Mouse (Mus musculus) lung, embryonic 15.5 days (tissue): ENCODE measurements around the gene Dnase1l3. TPM values are rescaled to one million over a fixed set of nuclear protein-coding genes. Genes with fewer than 3 reads are reported as not detected.
"Not testable (repeated sequence)": the region's sequence is repeated elsewhere in the genome, so short reads cannot be mapped to it uniquely, and the experiment has no call there.

ENCODE experiments used
- ATAC-seq: fragments of 200-750 bp; cut with Nextera tagmentation; 2 replicates; pipeline ENCODE4 v1.8.0; 2017; ENCODE audit warnings: moderate number of reproducible peaks, borderline replicate concordance; ENCODE audit not compliant: low FRiP score, low TSS enrichment; ENCODE audit errors: extremely low read depth
- H3K27ac ChIP-seq: fragments of 300-500 bp; sonication (generic); 2 replicates; pipeline ENCODE4 v1.5.1; 2015; ENCODE audit warnings: moderate library complexity, mild to moderate bottlenecking, inconsistent platforms
- H3K27me3 ChIP-seq: fragments of 300-500 bp; sonication (generic); 2 replicates; pipeline ENCODE4 v1.6.1; 2015; ENCODE audit warnings: inconsistent platforms
- H3K36me3 ChIP-seq: fragments of 300-500 bp; sonication (generic); 2 replicates; pipeline ENCODE4 v1.6.1; 2015; ENCODE audit warnings: inconsistent platforms
- H3K4me1 ChIP-seq: fragments of 300-500 bp; sonication (generic); 2 replicates; pipeline ENCODE4 v1.6.1; 2015; ENCODE audit warnings: inconsistent platforms
- H3K4me2 ChIP-seq: fragments of 300-500 bp; sonication (generic); 2 replicates; pipeline ENCODE4 v1.6.1; 2015; ENCODE audit warnings: inconsistent platforms, mild to moderate bottlenecking, moderate library complexity
- H3K4me3 ChIP-seq: fragments of 300-500 bp; sonication (generic); 2 replicates; pipeline ENCODE4 v1.5.1; 2015; ENCODE audit warnings: mild to moderate bottlenecking, inconsistent platforms
- H3K9ac ChIP-seq: fragments of 300-500 bp; sonication (generic); 2 replicates; pipeline ENCODE4 v1.6.1; 2015; ENCODE audit warnings: inconsistent platforms
- H3K9me3 ChIP-seq: fragments of 300-500 bp; sonication (generic); 2 replicates; pipeline ENCODE4 v1.6.1; 2016; ENCODE audit warnings: inconsistent platforms
- WGBS: fragments of 180-500 bp; shearing (Covaris S2); methylation state at CpG from one replicate; pipeline ENCODE4 v1.1.7; 2015; 5-methylcytosine and 5-hydroxymethylcytosine counted together
- polyA plus RNA-seq: library from polyadenylated mRNA; unstranded; fragments of >200 nt; fragmentation: Nextera tagmentation; extraction: Ambion mirVana; gene quantifications from 2 replicates; pipeline ENCODE4 v1.2.1, GENCODE M21; 2015

The Dnase1l3 gene
- polyA plus RNA-seq, 1 experiment from 2014 or later: 0.31 TPM

- no peak overlapping the region for H3K4me3 ChIP-seq
- H3K27me3 ChIP-seq: peaks cover 5% of the 10 kb centered on the region; the same call in 1 of the 2 replicates
- peaks cover 12% of the 10 kb centered on the region for H3K4me1 ChIP-seq
- no peak overlapping the region for H3K27ac ChIP-seq
- H3K4me2 ChIP-seq: no peak overlapping the region
- WGBS: 87% methylated on average over 10 of the region's 10 CpGs
- ATAC-seq: no peak
- no peaks in the 10 kb centered on the region for H3K9me3 ChIP-seq
- no peak overlapping the region for H3K9ac ChIP-seq
- H3K36me3 ChIP-seq: no peaks in the 10 kb centered on the region
These were observed 13.6 kb upstream of the Dnase1l3 start for GRCm38 (mm10) chr14:8007923-8008322.

- H3K36me3 ChIP-seq: no peaks in the 10 kb centered on the region
- no peak for ATAC-seq
- no peaks in the 10 kb centered on the region for H3K9me3 ChIP-seq
- peaks cover 8% of the 10 kb centered on the region; the same call in 1 of the 2 replicates for H3K27me3 ChIP-seq
- no peak overlapping the region for H3K27ac ChIP-seq
- peaks cover 12% of the 10 kb centered on the region for H3K4me1 ChIP-seq
- no peak overlapping the region for H3K4me2 ChIP-seq
- no peak overlapping the region for H3K9ac ChIP-seq
- H3K4me3 ChIP-seq: no peak overlapping the region
- 77% methylated on average over 2 of the region's 2 CpGs for WGBS
These were observed 13.1 kb upstream of the Dnase1l3 start for GRCm38 (mm10) chr14:8007486-8007885.

DNA sequence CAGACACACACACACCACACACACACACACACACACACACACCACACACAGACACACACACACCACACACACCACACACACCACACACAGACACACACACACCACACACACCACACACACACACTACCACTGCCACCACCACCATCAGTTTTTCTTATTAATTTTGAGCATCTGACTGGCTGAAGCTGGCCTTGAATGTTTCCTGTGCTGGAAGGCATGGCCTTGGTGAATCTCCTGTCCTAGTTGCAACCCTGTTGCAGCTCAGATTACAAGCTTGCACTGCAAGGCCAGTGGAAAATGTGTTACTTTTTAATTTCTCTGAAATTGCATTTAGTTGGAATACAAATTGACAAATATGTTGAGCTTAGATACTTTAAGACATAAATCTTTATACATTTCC is 12.7 kb upstream of the Dnase1l3 start:
- peaks cover 12% of the 10 kb centered on the region for H3K4me1 ChIP-seq
- no peak for ATAC-seq
- H3K9ac ChIP-seq: no peak overlapping the region
- H3K9me3 ChIP-seq: no peaks in the 10 kb centered on the region
- H3K4me3 ChIP-seq: no peak overlapping the region
- peaks cover 12% of the 10 kb centered on the region for H3K27me3 ChIP-seq
- H3K36me3 ChIP-seq: no peaks in the 10 kb centered on the region
- no peak overlapping the region for H3K27ac ChIP-seq
- H3K4me2 ChIP-seq: no peak overlapping the region

DNA sequence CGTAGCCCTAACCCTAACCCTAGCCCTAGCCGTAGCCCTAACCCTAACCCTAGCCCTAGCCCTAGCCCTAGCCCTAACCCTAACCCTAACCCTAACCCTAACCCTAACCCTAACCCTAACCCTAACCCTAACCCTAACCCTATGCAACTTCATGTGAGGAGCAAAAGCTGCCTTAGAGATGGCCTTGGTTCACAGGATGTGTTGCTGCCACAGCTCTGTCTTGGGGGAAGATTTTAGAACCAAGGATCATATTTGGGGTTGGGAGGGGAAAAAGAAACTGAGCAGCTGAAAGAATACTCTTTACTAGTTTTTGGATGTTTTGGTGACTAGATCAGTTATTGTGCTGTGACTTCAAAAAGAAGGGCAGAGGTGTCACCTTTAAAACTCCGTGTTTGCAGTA is 11.7 kb upstream of the Dnase1l3 start:
- Histone ChIP-seq H3K27me3 (peaks cover 20% of the 10 kb centered on the region), H3K4me1 (peaks cover 12% of the 10 kb centered on the region)
- 61% methylated on average over 3 of the region's 3 CpGs for WGBS
- H3K4me3 ChIP-seq, H3K9me3 ChIP-seq, H3K4me2 ChIP-seq, H3K9ac ChIP-seq, H3K36me3 ChIP-seq, H3K27ac ChIP-seq, ATAC-seq: not testable (repeated sequence)

GRCm38 (mm10) chr14:8003727-8004670 is 9.6 kb upstream of the Dnase1l3 start:
- Histone ChIP-seq H3K4me3 (peak overlapping the region; percentile 54), H3K9ac (no peak overlapping the region; the same call in 1 of the 2 replicates), H3K27ac (no peak overlapping the region), H3K4me1 (peaks cover 12% of the 10 kb centered on the region), H3K27me3 (peaks cover 41% of the 10 kb centered on the region), H3K4me2 (peak overlapping the region; percentile 88), H3K36me3 (no peaks in the 10 kb centered on the region), H3K9me3 (no peaks in the 10 kb centered on the region)
- 34% methylated on average over 18 of the region's 18 CpGs for WGBS
- ATAC-seq: no peak

GRCm38 (mm10) chr14:8003093-8003670 is 8.8 kb upstream of the Dnase1l3 start:
- 0 out of 2 replicates have a peak overlapping the region, but pooled peaks have one; percentile 18 for H3K27ac ChIP-seq
- ATAC-seq: peak; percentile 37; the same call in 1 of the 2 replicates

DNA sequence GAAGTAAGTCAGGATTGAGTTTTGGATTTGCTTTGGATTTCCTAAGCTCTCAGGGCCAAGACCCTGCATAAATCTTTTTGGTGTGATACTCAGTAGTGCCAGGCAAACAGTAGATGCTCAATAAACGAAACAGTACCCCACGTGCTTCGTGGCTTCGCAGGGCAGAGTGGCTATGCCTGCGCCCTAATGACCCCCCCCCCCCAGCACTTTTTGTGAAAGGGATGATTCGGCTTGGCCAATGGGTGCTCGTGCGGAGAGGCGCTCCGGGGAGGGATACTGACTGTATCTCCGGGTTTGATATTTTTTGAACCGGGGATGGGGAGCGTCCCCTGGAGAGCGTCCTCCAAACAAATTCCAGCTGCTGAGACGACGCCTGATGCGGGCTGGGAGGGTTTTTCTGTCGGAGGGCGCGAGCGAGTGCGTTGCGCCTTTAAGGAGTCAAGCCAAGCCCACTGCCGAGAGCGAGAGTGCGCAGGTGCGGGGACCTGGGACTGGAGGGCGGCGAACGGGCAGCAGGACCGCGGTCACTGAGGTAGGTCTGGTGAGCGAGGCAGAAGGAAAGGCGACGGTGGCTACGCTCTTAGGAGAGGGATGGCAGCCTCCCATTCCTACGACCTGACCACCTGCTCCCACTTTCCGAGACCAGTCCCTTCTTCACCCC is 8.2 kb upstream of the Dnase1l3 start, which contains the start of gene Abhd6:
Abhd6 (plus strand) TSS at position 471 of the 661 bp plus-strand sequence.
- H3K4me2 ChIP-seq: peak within 1 kb of the TSS; percentile 88
- H3K9ac ChIP-seq: peak within 1 kb of the TSS; percentile 44
- H3K9me3 ChIP-seq: no peaks in the 10 kb centered on the region
- WGBS: under 1% methylated on average over 37 of the region's 38 CpGs
- H3K27me3 ChIP-seq: peaks cover 45% of the 10 kb centered on the region
- H3K36me3 ChIP-seq: no peaks in the 10 kb centered on the region
- peak; percentile 75; the same call in 1 of the 2 replicates for ATAC-seq
- peak within 1 kb of the TSS; percentile 54 for H3K4me3 ChIP-seq
- H3K4me1 ChIP-seq: peaks cover 12% of the 10 kb centered on the region
- H3K27ac ChIP-seq: 0 out of 2 replicates have a peak within 1 kb of the TSS, but pooled peaks have one; percentile 18

More at GRCm38 (mm10) chr14:8003093-8003670, 8.8 kb upstream of the Dnase1l3 start:
- Histone ChIP-seq H3K4me3 (peak overlapping the region; percentile 54), H3K9me3 (no peaks in the 10 kb centered on the region), H3K27me3 (peaks cover 45% of the 10 kb centered on the region), H3K36me3 (no peaks in the 10 kb centered on the region), H3K9ac (peak overlapping the region; percentile 44), H3K4me2 (peak overlapping the region; percentile 88), H3K4me1 (peaks cover 12% of the 10 kb centered on the region)
- under 1% methylated on average over 23 of the region's 23 CpGs for WGBS

- no peaks in the 10 kb centered on the region for H3K9me3 ChIP-seq
- H3K27me3 ChIP-seq: peaks cover 45% of the 10 kb centered on the region
- ATAC-seq: no peak
- 18% methylated on average over 17 of the region's 17 CpGs for WGBS
- no peaks in the 10 kb centered on the region for H3K36me3 ChIP-seq
- H3K9ac ChIP-seq: no peak overlapping the region
- peaks cover 15% of the 10 kb centered on the region for H3K4me1 ChIP-seq
- no peak overlapping the region for H3K4me3 ChIP-seq
- no peak overlapping the region for H3K4me2 ChIP-seq
- H3K27ac ChIP-seq: no peak overlapping the region
These were observed 6.7 kb upstream of the Dnase1l3 start for GRCm38 (mm10) chr14:8000831-8001685.

- Histone ChIP-seq H3K4me2 (no peak overlapping the region), H3K4me1 (peaks cover 15% of the 10 kb centered on the region), H3K9ac (no peak overlapping the region), H3K27ac (no peak overlapping the region), H3K4me3 (no peak overlapping the region), H3K36me3 (no peaks in the 10 kb centered on the region), H3K9me3 (no peaks in the 10 kb centered on the region), H3K27me3 (peaks cover 45% of the 10 kb centered on the region)
- WGBS: 75% methylated on average over 5 of the region's 5 CpGs
- ATAC-seq: no peak
These were observed 5.9 kb upstream of the Dnase1l3 start for GRCm38 (mm10) chr14:8000247-8000646.

DNA sequence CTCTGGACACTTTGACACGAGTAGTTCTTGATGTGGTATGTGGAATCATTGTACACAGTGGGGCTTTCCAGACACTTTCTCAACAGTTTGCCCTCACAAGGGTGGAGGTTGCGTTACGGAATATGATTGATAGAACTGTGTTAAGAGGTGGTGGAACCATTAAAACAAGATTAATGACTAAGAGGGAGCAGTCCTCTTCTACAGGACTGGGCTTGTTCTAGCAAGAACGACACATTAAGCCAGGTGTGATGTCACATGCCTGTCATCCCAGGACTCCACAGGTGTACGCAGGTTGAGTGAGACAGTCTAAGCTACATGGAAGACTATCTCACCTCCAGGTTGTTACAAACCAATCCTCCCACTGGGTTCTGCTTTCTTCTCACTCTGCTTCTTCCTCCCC is 5.1 kb upstream of the Dnase1l3 start:
- 57% methylated on average over 5 of the region's 5 CpGs for WGBS

GRCm38 (mm10) chr14:7999030-7999429 is 4.7 kb upstream of the Dnase1l3 start:
- Histone ChIP-seq H3K4me3 (no peak overlapping the region), H3K36me3 (no peaks in the 10 kb centered on the region), H3K4me1 (peaks cover 15% of the 10 kb centered on the region), H3K9me3 (no peaks in the 10 kb centered on the region), H3K27ac (no peak overlapping the region), H3K4me2 (no peak overlapping the region), H3K27me3 (peaks cover 43% of the 10 kb centered on the region), H3K9ac (no peak overlapping the region)
- ATAC-seq: no peak
- 60% methylated on average over 3 of the region's 3 CpGs for WGBS

More for the DNA sequence above, 5.1 kb upstream of the Dnase1l3 start:
- Histone ChIP-seq H3K4me2 (no peak overlapping the region), H3K27ac (no peak overlapping the region), H3K36me3 (no peaks in the 10 kb centered on the region), H3K27me3 (peaks cover 45% of the 10 kb centered on the region), H3K4me3 (no peak overlapping the region), H3K9ac (no peak overlapping the region), H3K9me3 (no peaks in the 10 kb centered on the region), H3K4me1 (peaks cover 15% of the 10 kb centered on the region)
- no peak for ATAC-seq
